Mouse (Mus musculus) urinary bladder, adult 18-20 months (tissue): Measurements from ENCODE around the gene Cdh4.

Experiments
- DNase-seq, 2 experiments: peaks; one replicate each; pipeline ENCODE4 v3.0.0; 2022; ENCODE audit warnings: low spot score in 2 of 2, mixed read lengths in 2 of 2

The Cdh4 gene

DNA sequence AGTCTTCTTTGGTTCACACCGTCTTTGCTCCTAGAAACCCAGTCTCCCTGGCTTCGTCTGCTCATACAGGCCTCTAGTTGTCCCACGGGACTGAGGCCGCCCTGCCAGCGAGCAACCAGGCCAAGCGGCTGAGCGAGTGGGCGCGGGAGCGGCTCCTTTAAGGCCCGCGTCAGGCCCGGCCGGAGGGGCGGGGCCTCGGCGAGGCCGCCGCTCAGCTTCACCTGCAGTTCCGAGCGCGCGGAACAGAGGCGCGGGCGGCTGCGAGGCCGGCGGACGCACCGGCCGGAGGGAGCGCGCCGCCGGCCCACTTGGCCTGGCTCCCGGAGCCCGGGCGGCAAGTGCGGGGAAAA is at the start of gene Cdh4:
TSS of gene Cdh4 (plus strand) at position 241 of the 350 bp plus-strand sequence.
- DNase-seq = peak; percentile 59 to 70

- DNase-seq = no peak
These were observed 46.8 kb upstream of the Cdh4 start for GRCm38 (mm10) chr2:179395442-179395841.

GRCm38 (mm10) chr2:179399645-179400249 is 42.5 kb upstream of the Cdh4 start:
- no peak for DNase-seq

- no peak for DNase-seq
These were observed 31.2 kb upstream of the Cdh4 start for GRCm38 (mm10) chr2:179410866-179411561.

DNA sequence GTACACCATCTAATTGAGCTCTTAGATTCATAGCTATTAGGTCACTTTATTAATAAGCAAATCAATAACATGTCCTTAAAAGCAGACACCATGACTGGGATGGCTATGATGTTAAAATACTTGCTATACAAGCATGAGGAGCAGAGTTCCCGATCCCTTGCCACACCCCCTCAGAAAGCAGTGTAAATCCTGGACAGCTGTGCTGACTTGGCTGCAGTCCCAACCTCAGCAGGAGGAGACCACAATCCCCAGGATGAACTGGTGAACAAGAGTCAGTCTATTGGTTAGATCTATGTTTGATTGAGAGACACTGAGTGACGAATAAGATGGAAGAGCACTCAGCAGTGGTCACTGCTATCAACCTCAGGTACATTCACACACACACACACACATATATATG is 29.3 kb upstream of the Cdh4 start:
- DNase-seq = no peak

DNA sequence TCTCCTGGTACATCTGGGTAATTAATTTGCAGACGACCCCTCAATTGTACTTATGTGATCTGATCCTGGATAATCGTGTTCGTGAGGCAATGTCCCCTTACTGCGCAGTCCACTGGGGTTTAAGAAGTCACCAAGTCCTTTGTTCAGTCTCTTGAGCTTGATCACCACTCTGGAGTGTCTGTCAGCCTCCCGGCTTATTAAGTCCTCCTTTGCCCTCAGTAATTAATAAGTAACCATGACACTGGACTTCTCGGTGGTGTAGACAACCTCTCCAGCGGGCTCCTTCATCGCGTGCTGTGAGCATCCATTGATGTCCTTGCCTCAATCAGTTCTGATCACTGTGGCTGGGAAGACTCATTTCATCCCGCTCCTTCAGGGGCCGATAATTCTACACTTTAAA is 28.0 kb upstream of the Cdh4 start:
- DNase-seq = no peak

DNA sequence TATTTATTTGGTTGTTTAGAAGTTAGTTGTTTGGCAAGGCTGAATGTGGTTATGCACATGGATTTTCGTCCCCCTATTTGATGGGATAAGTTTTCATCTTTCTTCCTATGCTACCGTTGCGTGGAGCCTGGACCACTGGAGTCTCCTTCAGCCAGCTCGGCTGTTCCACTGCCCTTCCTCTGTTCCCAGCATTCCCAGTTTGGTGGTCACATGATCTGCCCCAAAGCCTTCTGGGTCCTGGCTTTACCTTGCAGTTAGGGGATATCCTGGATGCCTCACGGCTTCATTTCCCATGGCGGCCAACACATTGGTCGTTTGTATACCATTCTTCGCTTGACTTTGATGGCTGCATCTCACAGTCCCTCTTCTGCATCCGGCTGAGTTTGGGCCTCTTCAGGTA is 27.5 kb upstream of the Cdh4 start:
- DNase-seq = no peak

DNA sequence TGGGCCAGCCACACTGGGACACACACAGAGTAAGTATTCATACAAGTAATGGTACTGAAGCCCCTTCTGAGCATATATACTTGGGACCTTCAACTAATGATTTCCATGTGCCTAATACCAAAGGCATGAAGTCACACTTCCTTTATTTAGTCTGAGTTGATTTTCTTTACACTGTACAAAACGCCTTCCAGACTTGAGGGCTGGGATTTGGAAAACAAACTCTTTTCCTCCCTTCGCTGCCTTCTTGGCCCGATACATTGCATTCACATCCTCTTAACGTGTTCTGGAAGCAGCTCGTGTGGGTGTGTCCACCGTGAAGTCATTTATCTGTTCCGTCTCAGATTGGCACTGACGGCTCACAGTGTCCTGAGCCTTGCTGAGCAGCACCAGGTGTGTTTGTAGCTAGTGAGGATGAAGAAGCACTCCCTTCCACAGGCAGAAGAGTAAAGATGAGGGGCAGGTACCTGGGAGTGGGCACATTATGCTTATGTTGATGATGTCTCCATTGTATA is 26.3 kb upstream of the Cdh4 start:
- no peak for DNase-seq

GRCm38 (mm10) chr2:179416587-179417227 is 25.5 kb upstream of the Cdh4 start:
- DNase-seq = no peak

GRCm38 (mm10) chr2:179425602-179426001 is 16.6 kb upstream of the Cdh4 start:
- no peak for DNase-seq

DNA sequence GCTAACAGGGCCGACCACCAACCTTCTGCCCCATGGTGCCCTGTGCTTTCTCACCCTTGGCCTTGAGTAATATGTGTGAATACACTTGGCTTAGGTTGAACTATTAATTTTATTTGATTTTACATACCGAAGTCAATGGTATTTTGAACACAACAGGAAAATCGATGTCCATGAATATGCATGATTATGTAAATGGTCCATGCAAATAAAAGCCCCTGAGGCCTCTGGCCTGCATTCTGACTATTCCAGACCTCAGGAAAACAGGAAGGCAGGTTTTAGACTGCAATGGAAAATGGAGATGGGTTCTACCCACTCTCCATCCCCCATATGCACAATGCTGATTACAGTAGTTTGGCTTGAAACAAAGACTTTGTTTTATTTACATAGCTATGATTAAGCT is 13.3 kb upstream of the Cdh4 start:
- no peak for DNase-seq

DNA sequence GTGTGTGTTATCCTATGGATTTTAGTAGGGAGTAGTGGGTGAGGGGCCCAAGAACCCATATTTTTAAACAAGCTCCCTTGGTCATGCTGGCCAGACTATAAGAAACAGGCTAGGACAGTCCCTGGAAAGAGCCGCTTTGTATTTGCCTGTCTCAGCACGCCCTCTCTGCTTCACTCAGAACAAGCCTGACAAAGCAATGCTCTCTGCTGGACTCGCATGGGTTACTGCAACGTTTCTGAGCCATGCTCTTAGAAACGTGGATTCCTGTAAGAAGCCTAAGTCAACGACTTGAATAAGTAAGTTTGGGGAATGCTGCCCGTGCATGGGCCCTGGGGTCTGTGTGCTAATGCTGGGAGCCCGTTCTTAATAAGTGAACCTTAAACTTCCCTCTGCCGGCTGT is 2.1 kb upstream of the Cdh4 start:
- peak in 1 of 2 experiments; percentile 9 for DNase-seq

DNA sequence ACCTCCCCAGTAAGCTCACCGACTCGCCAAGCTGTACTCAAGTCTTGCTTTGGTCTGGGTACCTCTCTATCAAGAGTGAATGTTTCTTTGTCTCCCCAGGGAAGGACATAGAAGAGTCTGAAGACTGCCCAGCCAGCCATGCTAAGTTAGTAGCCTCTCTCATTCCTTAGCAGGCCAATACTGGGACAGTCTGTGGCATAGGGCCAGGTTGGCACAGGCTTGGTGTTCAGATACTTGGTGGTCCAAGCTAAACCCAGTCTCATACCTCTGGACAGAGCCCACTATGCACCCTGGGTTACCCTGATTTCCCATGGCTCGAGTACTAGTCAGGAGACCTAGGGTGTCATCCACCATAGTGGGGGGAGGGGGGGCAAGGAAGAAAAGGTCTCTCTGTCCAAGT is 1.1 kb upstream of the Cdh4 start:
- DNase-seq = no peak

DNA sequence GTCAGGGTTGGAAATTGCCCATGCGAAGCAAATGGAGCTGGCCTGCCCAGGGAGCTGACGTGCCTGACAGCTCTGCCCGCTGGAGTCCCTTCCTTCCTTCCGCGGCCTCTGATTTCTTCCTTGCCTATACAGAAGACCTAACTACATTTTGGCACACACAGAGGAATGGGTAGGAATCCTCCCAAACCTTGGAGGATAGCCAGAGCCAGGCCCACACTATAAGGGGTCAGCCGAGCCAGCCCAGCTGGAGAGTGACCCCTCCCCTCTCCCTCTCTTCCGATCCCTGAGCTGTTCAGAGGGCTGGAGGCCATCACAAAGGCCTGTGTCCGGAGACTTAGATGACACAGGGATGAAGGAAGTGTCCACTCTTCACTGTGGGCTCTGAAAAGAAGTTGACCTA is 514 bp upstream of the Cdh4 start:
- DNase-seq = no peak

- DNase-seq = peak in 1 of 2 experiments; percentile 74
These were observed 452 bp downstream of the Cdh4 start for GRCm38 (mm10) chr2:179442541-179443225.

- DNase-seq = peak; percentile 11 to 57
These were observed 1.1 kb downstream of the Cdh4 start for GRCm38 (mm10) chr2:179443226-179443815.

DNA sequence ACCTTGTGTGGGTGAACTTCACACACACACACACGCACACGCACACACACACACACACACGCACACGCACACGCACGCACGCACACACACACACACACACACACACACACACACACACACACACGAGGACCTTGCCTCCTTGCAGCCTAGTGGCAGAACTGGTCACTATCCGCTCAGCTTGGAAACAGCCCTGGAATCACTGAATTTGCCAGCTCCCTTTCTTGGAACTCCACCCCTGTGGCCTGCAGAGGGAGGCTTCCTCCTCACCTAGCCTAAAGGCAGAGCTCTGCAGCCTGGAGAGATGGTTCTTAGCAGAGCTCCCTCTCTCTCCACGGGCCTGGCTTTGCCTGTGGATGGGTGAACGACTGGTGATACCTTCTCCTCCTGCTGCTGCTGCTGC is 1.7 kb downstream of the Cdh4 start:
- DNase-seq = no peak

- DNase-seq = no peak
These were observed 6.0 kb downstream of the Cdh4 start for GRCm38 (mm10) chr2:179448256-179448655.

DNA sequence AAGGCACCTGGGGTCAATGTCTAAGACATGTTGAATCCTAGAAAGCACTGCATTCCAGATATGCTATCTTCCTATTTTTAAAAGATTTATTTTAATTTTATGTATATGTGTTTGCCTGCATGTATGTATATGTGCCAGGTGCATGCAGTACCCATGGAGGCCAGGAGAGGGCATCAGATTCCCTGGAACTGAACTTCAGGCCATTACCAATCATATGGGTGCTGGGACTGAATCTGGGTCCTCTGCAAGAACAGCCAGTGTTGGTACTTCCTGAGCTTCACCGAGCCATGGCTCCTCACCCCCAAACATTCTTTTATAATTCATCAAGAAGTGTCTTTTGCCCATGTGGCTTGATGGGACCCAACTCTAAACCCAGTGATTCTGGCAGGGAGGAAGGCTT is 6.8 kb downstream of the Cdh4 start:
- DNase-seq = no peak

- no peak for DNase-seq
These were observed 17.0 kb downstream of the Cdh4 start for GRCm38 (mm10) chr2:179459196-179459595.

- no peak for DNase-seq
These were observed 17.4 kb downstream of the Cdh4 start for GRCm38 (mm10) chr2:179459606-179460005.

DNA sequence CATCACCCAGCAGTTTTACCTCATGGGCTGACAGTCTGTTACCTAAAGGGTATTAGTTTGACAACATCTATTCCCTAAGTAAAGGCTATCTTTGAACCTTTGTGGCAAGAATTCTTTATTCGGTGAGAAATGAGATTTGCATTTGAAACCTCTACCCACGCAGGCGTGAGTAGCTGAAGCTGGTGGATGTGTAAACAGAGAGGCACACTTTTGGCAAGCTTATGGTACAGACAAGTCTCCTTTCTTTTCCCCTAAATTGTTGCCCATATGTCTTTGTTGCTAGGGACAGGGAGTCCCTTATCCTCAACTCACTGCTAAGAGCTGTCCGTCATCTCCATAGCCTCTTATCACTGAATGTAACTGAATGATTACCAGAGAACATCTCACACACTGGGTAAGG is 21.3 kb downstream of the Cdh4 start:
- DNase-seq = no peak
